Mouse (Mus musculus) kidney, adult 9 months (tissue): ENCODE results near the gene Epop.
"Not testable (repeated sequence)": the region's sequence is repeated elsewhere in the genome, so short reads cannot be mapped to it uniquely, and the experiment has no call there.

Experiments
- DNase-seq: peaks from one replicate; pipeline ENCODE4 v3.0.0; 2022

Gene Epop

DNA sequence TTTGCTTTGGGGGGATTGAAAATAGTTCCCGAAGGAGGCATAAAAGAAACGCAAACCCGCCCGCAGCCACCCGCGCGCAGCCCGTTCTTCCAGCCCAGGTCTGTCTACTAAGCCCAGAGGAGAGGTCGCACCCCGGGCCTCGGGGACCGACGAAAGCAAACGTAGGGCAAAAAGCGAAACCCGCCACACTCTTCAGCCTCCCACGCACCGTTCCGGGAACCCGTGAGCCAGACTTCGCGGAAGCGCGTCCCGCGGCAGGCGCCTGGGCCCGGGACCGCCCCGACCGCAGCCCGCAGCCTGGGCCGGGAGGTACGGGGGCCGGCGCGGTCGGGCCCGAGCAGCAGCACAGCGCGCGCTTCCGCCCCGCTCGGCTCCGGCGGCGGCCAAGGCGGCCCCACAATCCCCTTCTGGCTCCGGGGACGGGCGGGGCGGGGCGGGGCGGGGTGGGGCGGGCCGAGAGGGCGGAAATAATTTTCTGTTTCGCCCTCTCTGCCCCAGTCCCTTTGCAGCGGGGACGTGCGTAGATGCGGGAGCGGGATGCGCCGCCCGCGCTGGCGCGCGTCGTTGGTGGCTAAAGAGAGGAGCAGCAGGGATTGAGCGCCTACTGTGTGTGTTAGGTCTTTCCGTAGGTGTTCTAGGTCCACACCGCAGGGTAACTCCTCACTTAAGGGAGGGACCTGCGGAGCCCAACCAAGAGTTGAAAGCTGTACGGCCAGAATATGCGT is 30.6 kb upstream of the Epop start:
- DNase-seq = peak; percentile 75

- peak; percentile 50 for DNase-seq
Measured at GRCm38 (mm10) chr11:97659267-97659989, 29.9 kb upstream of the Epop start.

GRCm38 (mm10) chr11:97658751-97659266 is 29.3 kb upstream of the Epop start:
- no peak for DNase-seq

- DNase-seq = not testable (repeated sequence)
Measured at GRCm38 (mm10) chr11:97657967-97658366, 28.5 kb upstream of the Epop start.

GRCm38 (mm10) chr11:97657184-97657945 is 27.9 kb upstream of the Epop start:
- DNase-seq = no peak

GRCm38 (mm10) chr11:97656269-97656971 is 26.9 kb upstream of the Epop start:
- no peak for DNase-seq

GRCm38 (mm10) chr11:97654210-97654609 is 24.7 kb upstream of the Epop start:
- DNase-seq = no peak

DNA sequence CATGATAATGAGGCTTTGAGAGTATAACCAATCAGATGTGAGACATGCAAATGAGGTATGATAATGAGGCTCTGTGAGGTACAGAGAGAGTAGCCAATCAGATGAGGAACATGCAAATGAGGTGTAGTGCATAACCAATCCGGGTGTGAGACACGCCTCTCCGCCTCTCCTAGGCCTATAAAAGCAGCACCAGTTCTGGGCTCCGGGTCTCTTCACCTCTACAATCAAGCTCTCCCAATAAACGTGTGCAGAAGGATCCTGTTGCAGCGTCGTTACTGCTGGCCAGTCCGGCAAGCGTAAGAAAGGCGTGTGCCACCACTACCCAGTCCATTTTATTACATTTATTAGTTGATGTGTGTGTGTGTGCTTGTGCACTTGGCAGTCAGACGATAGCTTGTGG is 23.9 kb upstream of the Epop start:
- not testable (repeated sequence) for DNase-seq

DNA sequence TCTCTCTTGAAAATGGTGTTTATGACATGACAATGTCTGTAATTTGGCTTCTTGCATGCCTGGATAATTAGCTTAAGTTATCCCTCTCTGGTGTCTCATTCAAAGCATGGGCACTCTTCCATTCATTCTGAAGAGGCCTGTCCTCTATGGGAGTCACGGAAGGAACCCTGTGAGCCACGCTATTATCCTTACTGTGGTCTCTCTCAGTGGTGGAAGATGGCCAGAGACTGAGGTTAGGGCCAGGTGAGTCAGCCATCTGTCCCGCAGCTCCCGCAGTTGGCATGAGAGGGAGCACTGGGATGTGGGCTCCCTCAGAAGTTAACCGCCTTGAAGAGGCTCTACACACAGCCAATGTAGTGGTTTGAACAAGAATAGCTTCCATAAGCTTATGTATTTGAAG is 20.8 kb upstream of the Epop start:
- DNase-seq = no peak

DNA sequence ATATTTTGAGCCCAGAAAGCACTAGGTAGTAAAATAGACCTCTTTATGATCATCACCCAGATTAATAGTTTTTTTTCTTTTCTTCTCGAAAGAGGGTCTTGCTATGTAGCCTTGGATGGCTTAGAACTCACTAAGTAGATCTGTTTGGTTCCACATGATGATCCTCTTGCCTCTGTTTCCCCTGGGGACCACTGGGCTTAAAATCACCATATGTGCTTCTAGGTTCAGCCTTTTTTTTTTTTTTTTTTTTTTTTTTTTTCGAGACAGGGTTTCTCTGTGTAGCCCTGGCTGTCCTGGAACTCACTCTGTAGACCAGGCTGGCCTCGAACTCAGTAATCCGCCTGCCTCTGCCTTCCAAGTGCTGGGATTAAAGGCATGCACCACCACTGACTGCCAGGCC is 19.0 kb upstream of the Epop start:
- DNase-seq = not testable (repeated sequence)

DNA sequence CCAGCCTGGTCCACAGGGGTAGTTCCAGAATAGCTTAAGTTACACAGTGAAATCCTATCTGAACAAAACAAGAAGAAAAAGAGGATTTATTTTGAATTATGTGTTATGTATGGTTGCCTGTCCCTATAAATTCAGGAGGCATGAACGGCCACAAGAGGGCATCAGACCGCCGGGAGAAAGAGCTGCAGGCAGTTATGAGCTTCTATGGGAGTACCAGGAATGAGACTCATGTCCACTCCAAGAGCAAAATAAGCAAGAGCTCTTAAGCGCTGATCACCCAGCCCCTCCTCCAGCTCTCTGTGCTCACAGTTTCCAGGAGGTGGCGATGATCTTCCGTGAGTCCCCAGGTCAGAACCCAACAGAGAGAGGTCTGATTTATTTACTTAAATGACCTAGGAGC is 15.3 kb upstream of the Epop start:
- DNase-seq = peak; percentile 84

DNA sequence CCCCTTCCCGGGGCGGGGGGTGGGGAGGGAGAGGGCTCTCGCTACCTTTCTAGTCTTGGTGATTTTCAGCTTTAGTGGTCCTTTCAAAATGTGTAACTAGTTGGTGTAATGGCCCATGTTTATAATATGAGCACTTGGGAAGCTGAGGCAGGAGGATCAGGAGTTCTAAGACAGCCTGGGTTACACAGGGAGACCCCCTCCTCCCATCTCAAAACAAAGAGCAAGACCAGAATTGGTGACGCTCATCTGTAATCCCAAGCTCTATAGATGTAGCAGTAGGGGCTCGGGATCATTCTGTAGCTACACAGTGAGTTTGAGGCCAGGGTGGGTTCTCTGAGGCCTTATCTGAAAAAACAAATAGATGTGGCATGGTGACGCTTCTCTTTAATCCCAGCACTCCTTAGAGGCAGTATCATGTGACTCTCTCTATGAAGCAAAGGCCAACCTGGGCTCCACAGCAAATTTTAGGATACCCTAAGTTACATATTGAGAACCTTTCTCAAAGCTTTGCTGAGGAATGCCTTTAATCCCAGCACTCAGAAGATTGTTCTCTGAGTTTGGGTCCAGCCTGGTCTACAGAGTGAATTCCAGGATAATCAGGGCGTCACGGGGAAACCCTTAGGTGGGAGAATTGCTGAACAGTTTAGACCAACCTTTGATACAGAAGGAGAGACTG is 14.0 kb upstream of the Epop start:
- no peak for DNase-seq

DNA sequence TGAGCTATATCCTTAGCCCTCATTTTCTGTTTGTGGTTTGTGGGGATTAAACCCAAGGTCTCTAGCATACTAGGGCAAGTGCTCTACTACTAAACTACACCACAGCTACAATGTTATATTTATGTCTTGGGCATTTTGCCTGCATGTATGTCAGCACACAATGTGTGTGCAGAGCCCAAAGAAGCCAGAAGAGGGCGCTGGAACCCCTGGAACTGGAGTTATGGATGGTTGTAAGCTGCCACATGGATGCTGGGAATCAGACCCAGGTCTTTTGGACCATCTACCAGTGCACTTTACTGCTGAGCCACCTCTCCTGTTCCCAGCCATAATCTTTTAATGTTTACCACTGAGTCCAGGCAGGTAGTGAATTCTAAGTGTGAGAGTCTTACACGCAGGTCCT is 13.2 kb upstream of the Epop start:
- no peak for DNase-seq

DNA sequence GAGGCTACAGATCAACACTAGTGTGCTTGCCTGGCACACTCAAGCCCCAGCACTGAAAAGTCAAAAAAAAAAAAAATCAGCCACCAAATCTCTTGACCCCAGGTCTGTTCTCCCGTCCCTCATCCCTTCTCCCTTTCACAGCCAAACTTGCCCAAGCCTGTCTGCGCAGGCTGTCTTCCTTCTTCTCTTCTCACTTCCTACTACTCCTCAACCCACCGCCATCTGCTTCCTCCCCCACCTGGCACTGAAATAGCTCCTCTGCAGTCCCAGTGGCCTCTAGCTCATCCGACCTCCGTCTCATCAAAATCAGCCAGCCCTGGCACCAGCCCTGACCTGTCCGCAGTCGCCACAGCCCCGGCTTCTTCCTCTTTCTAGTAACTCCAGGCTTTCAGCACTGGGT is 12.2 kb upstream of the Epop start:
- no peak for DNase-seq

GRCm38 (mm10) chr11:97635468-97636019 is 6.0 kb upstream of the Epop start:
- DNase-seq = no peak

DNA sequence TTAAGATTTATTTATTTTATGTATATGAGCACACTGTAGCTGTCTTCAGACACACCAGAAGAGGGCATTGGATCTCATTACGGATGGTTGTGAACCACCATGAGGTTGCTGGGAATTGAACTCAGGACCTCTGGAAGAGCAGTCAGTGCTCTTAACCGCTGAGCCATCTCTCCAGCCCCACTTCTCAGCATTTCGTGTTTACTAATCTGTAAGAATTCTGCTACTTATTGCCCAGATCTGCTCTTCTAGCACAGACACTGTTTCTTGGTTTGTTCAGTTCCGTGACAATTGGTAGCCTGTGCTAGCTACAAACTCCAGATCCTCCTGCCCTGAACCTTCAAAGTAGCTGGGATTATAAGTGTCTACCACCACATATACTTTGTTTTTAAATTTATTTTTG is 2.9 kb upstream of the Epop start:
- not testable (repeated sequence) for DNase-seq

- peak; percentile 75 for DNase-seq
Measured at GRCm38 (mm10) chr11:97631938-97632337, 2.4 kb upstream of the Epop start.

- no peak for DNase-seq
Measured at GRCm38 (mm10) chr11:97631500-97631899, 2.0 kb upstream of the Epop start.

- DNase-seq = no peak
Measured at GRCm38 (mm10) chr11:97631046-97631445, 1.5 kb upstream of the Epop start.

- DNase-seq = no peak
Measured at GRCm38 (mm10) chr11:97628568-97629518, 659 bp downstream of the Epop start.

DNA sequence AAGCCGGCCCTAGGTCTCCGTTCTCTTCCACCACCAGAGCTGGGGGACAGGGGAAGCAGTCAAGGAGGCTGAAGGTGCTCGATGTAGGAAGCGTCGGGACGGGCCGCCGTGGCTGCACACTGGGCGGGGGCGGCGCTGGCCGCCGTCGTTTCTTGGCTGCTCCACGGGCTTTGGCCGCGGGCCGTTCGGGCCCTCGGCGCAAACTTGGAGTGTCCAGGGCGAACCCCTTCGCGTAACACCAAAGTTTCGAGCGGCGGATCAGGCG is 1.3 kb downstream of the Epop start:
- DNase-seq = no peak
